Mouse (Mus musculus) midbrain, embryonic 12.5 days (tissue): ENCODE results near the gene Platr17. TPM values are rescaled to one million over a fixed set of nuclear protein-coding genes. Genes with fewer than 3 reads are reported as not detected.
"Not testable (repeated sequence)": the region's sequence is repeated elsewhere in the genome, so short reads cannot be mapped to it uniquely, and the experiment has no call there.

Source experiments
- ATAC-seq: fragments of 200-750 bp; cut with Nextera tagmentation; 2 replicates; pipeline ENCODE4 v1.8.0; 2017; ENCODE audit warnings: low read depth, moderate TSS enrichment, moderate library complexity; ENCODE audit not compliant: low FRiP score
- H3K27ac ChIP-seq: fragments of 300-500 bp; sonication (generic); replicated peaks from 2 replicates; pipeline ENCODE4 v1.5.1; 2016; ENCODE audit warnings: mild to moderate bottlenecking
- H3K27me3 ChIP-seq: fragments of 300-500 bp; sonication (generic); 2 replicates; pipeline ENCODE4 v1.6.1; 2016; ENCODE audit warnings: mild to moderate bottlenecking
- H3K36me3 ChIP-seq: fragments of 300-500 bp; sonication (generic); 2 replicates; pipeline ENCODE4 v1.6.1; 2016
- H3K4me1 ChIP-seq: fragments of 300-500 bp; sonication (generic); 2 replicates; pipeline ENCODE4 v1.6.1; 2016
- H3K4me2 ChIP-seq: fragments of 300-500 bp; sonication (generic); replicated peaks from 2 replicates; pipeline ENCODE4 v1.6.1; 2016; ENCODE audit warnings: mild to moderate bottlenecking, moderate library complexity
- H3K4me3 ChIP-seq: fragments of 300-500 bp; sonication (generic); 2 replicates; pipeline ENCODE4 v1.5.1; 2016; ENCODE audit warnings: mild to moderate bottlenecking
- H3K9ac ChIP-seq: fragments of 300-500 bp; sonication (generic); replicated peaks from 2 replicates; pipeline ENCODE4 v1.6.1; 2016; ENCODE audit warnings: mild to moderate bottlenecking, moderate library complexity
- H3K9me3 ChIP-seq: fragments of 300-500 bp; sonication (generic); 2 replicates; pipeline ENCODE4 v1.6.1; 2016; ENCODE audit warnings: mild to moderate bottlenecking
- WGBS: fragments of 180-500 bp; shearing (Covaris S2); methylation state at CpG from one replicate; pipeline ENCODE4 v1.1.7; 2016; 5-methylcytosine and 5-hydroxymethylcytosine counted together
- polyA plus RNA-seq: library from polyadenylated mRNA; unstranded; fragments of >200 nt; fragmentation: Nextera tagmentation; extraction: Ambion mirVana; gene quantifications from 2 replicates; pipeline ENCODE4 v1.2.1, GENCODE M21; 2016

Platr17 gene
- 0.23 and 0.38 TPM in 2 replicates for polyA plus RNA-seq

DNA sequence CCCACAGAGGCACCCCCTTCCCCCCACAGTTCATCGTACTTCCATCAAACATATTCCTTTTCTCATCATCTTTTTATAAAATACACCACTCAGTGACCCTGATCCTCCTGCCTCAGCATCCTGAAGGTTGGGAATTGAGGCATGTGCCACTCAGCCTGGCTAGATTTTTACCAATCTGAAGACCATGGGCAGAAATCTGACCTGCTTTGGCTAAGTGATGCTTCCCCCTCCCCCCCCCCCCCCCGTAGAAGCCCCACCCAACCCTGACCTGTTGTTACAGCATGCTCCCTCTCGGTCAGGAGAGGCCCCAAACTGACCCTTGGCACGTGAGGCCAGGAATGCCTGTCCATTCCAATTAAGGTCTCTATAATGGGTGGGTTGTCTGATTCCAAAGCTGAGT lies at the start of gene Platr17:
Platr17 (plus strand) TSS at position 301 of the 400 bp plus-strand sequence.
- 64% methylated on average over 1 of the region's 4 CpGs for WGBS
- H3K9ac ChIP-seq, ATAC-seq, H3K36me3 ChIP-seq, H3K4me3 ChIP-seq, H3K27ac ChIP-seq, H3K9me3 ChIP-seq, H3K4me2 ChIP-seq, H3K27me3 ChIP-seq: not testable (repeated sequence)
- peaks cover 13% of the 10 kb centered on the region for H3K4me1 ChIP-seq

DNA sequence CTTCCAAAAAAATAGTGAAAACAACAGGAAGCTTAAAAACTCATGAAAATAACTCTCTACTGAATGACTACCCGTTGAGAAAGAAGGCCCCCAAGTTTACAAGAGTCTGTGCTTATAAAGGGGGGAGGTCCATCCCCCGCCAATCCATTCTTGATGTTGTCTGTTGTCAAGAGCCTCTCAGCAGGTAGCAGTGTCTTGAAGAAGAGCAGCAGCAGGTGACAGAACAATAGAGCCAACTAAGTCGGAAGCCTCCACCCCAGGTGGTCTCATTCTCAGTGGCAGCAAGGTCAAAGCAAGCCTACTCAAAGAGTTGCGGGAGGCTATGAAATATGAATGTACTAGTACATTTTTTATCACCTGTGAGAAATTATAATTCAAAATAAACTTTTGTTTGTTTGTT lies 47.1 kb upstream of the Platr17 start:
- WGBS: 69% methylated on average over 4 of the region's 4 CpGs
- no peak overlapping the region for H3K27ac ChIP-seq
- no peak for ATAC-seq
- H3K36me3 ChIP-seq: no peaks in the 10 kb centered on the region
- no peaks in the 10 kb centered on the region for H3K4me1 ChIP-seq
- H3K9ac ChIP-seq: no peak overlapping the region
- no peaks in the 10 kb centered on the region for H3K9me3 ChIP-seq
- no peak overlapping the region for H3K4me2 ChIP-seq
- no peaks in the 10 kb centered on the region for H3K27me3 ChIP-seq
- no peak overlapping the region for H3K4me3 ChIP-seq

DNA sequence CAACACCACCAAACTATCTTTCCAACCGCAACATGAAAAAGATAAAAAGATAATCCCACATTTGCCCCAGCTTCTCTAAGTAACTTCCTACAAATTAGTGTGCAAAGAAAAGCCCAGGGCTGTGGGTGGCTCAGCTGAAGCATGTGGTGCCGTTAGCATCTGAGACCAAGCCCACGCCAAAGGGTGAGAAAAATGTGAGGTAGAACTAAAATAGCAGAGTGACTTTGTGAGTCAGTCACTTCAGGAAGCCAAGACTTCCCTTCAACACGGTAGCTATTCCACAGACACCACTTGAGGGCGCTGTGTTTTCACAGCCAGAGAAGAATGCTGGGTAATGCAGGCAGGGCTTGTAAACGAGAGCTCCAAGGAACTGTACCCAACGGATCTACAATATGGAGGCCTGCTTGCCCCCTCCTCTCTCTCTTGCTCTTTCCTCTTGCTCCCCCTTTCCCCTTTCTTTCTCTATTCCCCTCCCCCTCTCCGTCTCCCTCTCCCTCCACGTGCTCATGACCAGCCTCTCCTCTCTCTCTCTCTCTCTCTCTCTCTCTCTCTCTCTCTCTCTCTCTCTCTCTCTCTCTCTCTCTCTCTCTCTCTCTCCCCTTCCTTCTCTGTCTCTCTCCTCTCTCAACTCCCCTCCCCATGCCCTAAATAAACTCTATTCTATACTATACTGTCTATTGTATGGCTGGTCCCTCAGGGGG lies 39.5 kb upstream of the Platr17 start:
- H3K36me3 ChIP-seq: no peaks in the 10 kb centered on the region
- no peak overlapping the region for H3K4me2 ChIP-seq
- no peak overlapping the region for H3K9ac ChIP-seq
- 41% methylated on average over 8 of the region's 9 CpGs for WGBS
- no peaks in the 10 kb centered on the region for H3K4me1 ChIP-seq
- no peak for ATAC-seq
- H3K27me3 ChIP-seq: no peaks in the 10 kb centered on the region
- H3K27ac ChIP-seq: no peak overlapping the region
- H3K9me3 ChIP-seq: no peaks in the 10 kb centered on the region
- no peak overlapping the region for H3K4me3 ChIP-seq

DNA sequence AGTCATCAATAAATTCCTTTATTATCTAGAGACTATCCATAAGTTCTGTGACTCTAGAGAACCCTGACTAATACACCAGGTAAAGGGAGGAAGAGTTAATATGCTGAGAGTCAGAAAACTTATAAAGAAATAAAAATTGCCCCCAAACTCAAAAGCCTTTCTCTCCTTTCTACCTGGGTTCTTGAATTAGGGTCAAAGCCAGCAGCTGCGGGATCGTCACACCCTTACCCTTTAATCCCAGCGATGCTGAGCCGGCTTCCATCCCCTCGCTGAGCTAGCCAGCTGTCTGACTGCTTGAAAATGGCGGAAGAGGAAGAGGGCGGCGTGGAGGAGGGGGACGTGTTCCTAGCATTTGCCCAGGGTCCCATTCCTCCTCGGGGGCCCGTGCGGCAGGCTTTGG lies 31.4 kb upstream of the Platr17 start, which contains the start of gene Gm7029:
Gm7029 (plus strand) TSS at position 301 of the 400 bp plus-strand sequence.
- not testable (repeated sequence) for H3K4me2 ChIP-seq, H3K4me1 ChIP-seq, H3K9me3 ChIP-seq, H3K4me3 ChIP-seq, H3K27ac ChIP-seq, H3K9ac ChIP-seq, H3K27me3 ChIP-seq, ATAC-seq
- WGBS: 87% methylated on average over 4 of the region's 12 CpGs
- peaks cover 16% of the 10 kb centered on the region for H3K36me3 ChIP-seq

DNA sequence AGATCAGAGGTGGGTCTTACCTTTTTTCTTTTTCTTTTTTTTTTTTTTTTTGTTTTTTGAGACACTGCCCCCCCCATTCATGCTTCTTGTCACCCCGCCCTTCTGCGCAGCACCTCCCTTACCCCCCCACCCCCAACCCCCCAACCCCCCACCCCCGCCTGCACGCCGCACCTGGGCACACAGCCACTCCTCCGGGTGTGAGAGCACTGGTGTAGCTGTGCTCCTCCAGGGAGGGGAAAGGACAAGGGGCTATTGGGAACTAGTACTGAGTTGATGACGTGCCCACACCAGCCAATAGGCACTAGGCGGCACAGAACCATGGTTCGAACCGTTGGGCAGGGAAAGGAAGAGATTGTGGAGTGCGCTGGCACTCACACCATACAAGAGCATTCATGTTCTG lies 30.5 kb upstream of the Platr17 start:
- ATAC-seq: no peak
- no peak overlapping the region for H3K27ac ChIP-seq
- H3K9ac ChIP-seq: no peak overlapping the region
- no peak overlapping the region for H3K4me2 ChIP-seq
- no peak overlapping the region for H3K4me3 ChIP-seq
- H3K4me1 ChIP-seq: no peaks in the 10 kb centered on the region
- no peaks in the 10 kb centered on the region for H3K9me3 ChIP-seq
- no peaks in the 10 kb centered on the region for H3K27me3 ChIP-seq
- WGBS: 96% methylated on average over 11 of the region's 11 CpGs
- H3K36me3 ChIP-seq: peaks cover 19% of the 10 kb centered on the region

DNA sequence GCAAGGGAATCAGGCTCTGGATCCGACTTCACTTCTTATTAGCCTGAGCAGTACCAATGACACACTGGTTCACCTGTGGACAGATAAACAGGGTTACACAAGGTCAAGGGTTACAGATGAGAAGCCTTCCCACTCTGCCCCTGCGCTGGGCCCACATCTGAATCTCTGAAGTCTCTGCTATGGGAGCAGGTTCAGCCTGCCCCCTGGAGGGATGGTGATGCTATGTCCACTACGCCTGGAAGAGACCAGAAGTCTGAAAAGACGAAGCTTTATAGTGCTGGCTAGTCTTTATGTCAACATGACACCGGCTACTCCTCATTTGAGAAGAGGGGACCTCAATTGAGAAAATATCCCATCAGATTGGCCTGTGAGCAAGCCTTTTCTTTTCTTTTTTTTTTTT lies 29.1 kb upstream of the Platr17 start:
- H3K4me3 ChIP-seq, H3K4me2 ChIP-seq, H3K27ac ChIP-seq, H3K9me3 ChIP-seq, H3K4me1 ChIP-seq, ATAC-seq, H3K27me3 ChIP-seq, H3K9ac ChIP-seq: not testable (repeated sequence)
- H3K36me3 ChIP-seq: peaks cover 29% of the 10 kb centered on the region
- WGBS: 85% methylated on average over 5 of the region's 5 CpGs

DNA sequence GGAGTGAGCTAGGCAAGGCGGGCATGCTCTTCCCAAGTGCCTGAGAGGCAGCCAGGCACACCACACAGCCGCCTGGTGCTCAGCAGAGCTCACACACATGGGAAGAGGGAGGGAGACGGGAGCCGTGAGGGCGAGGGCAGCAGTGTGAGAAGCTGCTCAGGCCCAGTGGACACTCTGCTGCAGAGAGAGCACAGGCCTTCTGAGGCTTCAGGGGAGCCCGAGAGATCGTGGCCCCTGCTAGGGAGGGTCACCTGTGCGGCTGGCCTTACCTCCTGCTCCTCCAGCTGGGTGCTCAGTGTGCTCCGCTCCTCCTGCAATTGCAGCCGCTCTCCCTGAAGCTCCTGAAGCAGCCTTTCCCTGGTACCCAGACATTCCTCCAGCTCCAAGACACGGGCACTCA lies 20.6 kb upstream of the Platr17 start:
- not testable (repeated sequence) for H3K9me3 ChIP-seq, H3K4me3 ChIP-seq, H3K9ac ChIP-seq, H3K4me2 ChIP-seq, H3K27ac ChIP-seq, H3K27me3 ChIP-seq, ATAC-seq
- 95% methylated on average over 10 of the region's 11 CpGs for WGBS
- Histone ChIP-seq H3K4me1 (peaks cover 15% of the 10 kb centered on the region), H3K36me3 (peaks cover 50% of the 10 kb centered on the region)

DNA sequence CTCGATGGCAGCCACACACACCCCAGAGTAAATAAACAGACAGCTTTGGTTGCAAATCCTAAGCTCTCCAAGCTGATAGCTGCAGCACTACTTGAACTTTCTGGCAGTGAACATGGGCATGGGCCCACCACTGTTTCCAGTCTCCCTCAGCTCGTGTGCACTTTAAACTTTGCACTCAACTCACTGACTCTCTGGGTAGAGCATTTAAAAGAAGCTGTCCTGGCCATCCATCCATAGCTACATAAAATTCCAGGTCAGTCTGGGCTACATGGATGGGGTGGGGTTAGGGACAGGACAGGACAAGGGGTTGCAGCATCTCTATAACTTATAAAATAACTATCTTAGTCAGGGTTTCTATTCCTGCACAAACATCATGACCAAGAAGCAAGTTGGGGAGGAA lies 17.1 kb upstream of the Platr17 start:
- not testable (repeated sequence) for H3K27me3 ChIP-seq, H3K4me3 ChIP-seq, H3K9ac ChIP-seq, H3K9me3 ChIP-seq, ATAC-seq, H3K27ac ChIP-seq
- 75% methylated on average over 2 of the region's 2 CpGs for WGBS
- Histone ChIP-seq H3K4me2 (peak overlapping the region; percentile 22), H3K4me1 (peaks cover 19% of the 10 kb centered on the region), H3K36me3 (peaks cover 23% of the 10 kb centered on the region)

DNA sequence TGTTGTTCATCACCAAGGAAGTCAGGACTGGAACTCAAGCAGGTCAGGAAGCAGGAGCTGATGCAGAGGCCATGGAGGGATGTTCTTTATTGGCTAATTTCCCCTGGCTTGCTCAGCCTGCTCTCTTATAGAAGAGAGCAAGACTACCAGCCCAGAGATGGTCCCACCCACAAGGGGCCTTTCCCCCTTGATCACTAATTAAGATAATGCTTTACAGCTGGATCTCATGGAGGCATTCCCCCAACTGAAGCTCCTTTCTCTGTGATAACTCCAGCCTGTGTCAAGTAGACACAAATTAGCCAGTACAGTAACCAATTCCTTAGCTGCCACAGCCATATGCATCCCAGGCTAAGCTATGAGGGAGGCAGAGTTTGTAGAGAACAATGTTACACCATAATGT lies 16.7 kb upstream of the Platr17 start:
- H3K9ac ChIP-seq, ATAC-seq, H3K27me3 ChIP-seq, H3K27ac ChIP-seq, H3K4me3 ChIP-seq, H3K9me3 ChIP-seq: not testable (repeated sequence)
- Histone ChIP-seq H3K4me2 (peak overlapping the region; percentile 22), H3K36me3 (peaks cover 22% of the 10 kb centered on the region), H3K4me1 (peaks cover 19% of the 10 kb centered on the region)

DNA sequence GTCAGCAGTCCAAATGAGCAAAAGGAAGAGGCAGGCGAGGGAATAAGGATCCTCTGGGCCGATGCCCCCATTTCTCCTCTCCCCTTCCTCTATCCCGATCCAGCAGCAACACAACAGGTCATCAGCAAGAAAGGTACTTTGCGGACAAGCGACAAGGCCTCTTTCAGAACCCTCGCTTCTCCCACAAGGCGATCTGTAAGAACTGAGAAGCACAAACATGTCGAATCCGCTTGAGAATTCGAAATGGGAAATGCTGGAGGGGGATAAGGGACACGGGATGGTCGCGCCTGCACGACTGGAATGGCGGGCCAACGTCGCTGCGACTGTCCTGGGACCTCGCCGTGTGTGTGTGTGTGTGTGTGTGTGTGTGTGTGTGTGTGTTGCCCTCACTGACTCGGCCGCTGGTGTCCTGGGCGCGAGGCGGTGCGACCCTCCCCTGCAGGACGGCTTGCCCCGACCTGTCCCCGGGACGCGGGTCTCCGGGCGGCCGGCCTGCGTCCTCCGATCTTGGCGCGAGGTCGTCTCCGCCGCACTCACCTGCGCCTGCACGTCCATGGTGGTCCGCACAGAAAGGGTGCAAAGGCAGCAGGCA lies 14.9 kb upstream of the Platr17 start:
- H3K27me3 ChIP-seq, H3K9me3 ChIP-seq, ATAC-seq: not testable (repeated sequence)
- peak overlapping the region; percentile 66 for H3K4me2 ChIP-seq
- peaks cover 14% of the 10 kb centered on the region for H3K36me3 ChIP-seq
- peak overlapping the region; percentile 70 for H3K9ac ChIP-seq
- peak overlapping the region; percentile 71 for H3K4me3 ChIP-seq
- peaks cover 19% of the 10 kb centered on the region for H3K4me1 ChIP-seq
- WGBS: under 1% methylated on average over 26 of the region's 44 CpGs
- peak overlapping the region; percentile 71 for H3K27ac ChIP-seq

DNA sequence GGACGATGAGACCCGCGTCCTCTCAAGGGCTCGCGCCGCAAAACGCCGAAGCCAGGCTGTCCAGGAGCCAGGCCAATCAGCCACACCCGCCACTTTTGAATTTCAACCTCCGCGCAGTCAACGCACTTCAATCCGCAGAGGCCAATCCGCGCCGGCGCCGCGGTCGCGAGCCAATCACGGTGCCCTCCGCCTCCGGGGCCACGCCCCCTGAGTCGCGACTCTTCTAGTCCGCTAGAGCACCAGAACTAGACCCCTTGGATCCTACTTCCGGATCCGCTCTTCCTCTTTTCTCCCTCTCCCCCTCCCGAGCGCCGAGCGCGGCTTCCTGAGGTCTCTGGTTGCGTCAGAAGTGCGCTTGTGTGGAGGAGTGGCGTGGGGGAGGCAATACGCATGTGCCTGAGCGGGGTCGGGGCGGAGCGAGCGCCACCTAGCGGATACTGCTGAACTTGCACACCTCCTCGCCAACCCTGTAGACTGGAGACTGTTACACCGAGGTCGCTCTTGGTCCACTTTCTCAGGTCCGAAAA lies 14.3 kb upstream of the Platr17 start, which contains the start of gene Kifc1:
Kifc1 (minus strand) TSS at position 129 of the 527 bp plus-strand sequence.
- Histone ChIP-seq H3K4me3 (peak within 1 kb of the TSS; percentile 71), H3K27me3 (0 out of 2 replicates have a peak, but pooled peaks cover 5% of the 10 kb centered on the region), H3K9me3 (no peaks in the 10 kb centered on the region), H3K9ac (peak within 1 kb of the TSS; percentile 70), H3K4me1 (peaks cover 19% of the 10 kb centered on the region), H3K27ac (peak within 1 kb of the TSS; percentile 71), H3K36me3 (peaks cover 12% of the 10 kb centered on the region), H3K4me2 (peak within 1 kb of the TSS; percentile 66)
- ATAC-seq: peak; percentile 98
- WGBS: under 1% methylated on average over 49 of the region's 49 CpGs

DNA sequence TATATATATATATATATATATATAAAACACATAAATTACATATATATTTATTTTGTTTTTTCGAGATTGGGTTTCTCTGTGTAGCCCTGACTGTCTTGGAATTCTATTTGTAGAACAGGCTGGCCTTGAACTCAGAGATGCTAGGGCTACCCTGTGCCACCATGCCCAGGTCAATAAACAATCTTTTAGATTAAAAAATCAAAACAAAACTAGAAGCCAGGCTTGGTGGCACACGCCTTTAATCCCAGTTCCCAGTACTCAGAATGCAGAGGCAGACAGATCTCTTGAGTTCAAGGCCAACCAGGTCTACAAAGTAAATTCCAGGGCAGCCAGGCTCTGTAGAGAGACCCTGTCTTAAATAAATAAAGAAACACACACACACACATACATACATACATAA lies 13.6 kb upstream of the Platr17 start:
- Histone ChIP-seq H3K27me3 (0 out of 2 replicates have a peak, but pooled peaks cover 5% of the 10 kb centered on the region), H3K4me1 (peaks cover 19% of the 10 kb centered on the region), H3K4me2 (no peak overlapping the region), H3K9me3 (no peaks in the 10 kb centered on the region), H3K27ac (no peak overlapping the region), H3K4me3 (no peak overlapping the region), H3K9ac (no peak overlapping the region), H3K36me3 (peaks cover 4% of the 10 kb centered on the region)
- WGBS: 63% methylated on average over 2 of the region's 2 CpGs
- ATAC-seq: no peak
